Mouse (Mus musculus): Measurements from ENCODE around the gene Gpr63.
A peak's percentile ranks its signal among the peaks of the same experiment; 100 is the strongest.
"Not testable (repeated sequence)": the region's sequence is repeated elsewhere in the genome, so short reads cannot be mapped to it uniquely, and the experiment has no call there.

The Gpr63 gene

GRCm38 (mm10) chr4:24966299-24966991 is at the start of gene Gpr63:
Gene Gpr63, plus strand, starts transcription at chr4:24966407.
- peak; percentile 95 for DNase-seq

DNA sequence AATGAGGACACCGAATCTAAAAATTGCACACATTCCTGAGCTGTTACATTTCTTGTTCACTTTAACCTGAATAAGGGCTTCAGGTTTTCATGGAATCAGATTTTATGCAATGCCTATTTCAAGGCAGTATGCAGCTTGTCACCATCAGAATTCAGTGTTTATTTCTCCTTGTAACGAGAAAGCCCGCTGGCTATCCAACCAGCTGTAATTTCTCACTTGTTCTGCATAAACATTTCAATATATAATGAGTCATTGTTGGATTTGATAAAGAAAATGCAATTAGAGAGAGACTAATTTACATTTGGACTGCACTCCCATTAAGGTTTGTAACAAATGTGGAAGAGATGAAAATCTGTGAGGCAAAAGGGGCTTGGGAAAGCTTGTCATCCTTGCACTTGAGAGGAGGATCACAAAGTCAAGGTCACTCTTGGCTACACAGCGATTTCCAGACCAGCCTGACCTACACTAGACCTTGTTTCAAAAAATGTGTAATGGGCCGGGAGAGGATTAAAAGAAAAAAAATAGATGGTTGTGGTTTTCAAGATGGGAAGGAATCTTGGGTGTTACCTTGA is 46.1 kb upstream of the Gpr63 start:
- no peak for DNase-seq

GRCm38 (mm10) chr4:24924726-24925125 is 41.5 kb upstream of the Gpr63 start:
- no peak for DNase-seq

DNA sequence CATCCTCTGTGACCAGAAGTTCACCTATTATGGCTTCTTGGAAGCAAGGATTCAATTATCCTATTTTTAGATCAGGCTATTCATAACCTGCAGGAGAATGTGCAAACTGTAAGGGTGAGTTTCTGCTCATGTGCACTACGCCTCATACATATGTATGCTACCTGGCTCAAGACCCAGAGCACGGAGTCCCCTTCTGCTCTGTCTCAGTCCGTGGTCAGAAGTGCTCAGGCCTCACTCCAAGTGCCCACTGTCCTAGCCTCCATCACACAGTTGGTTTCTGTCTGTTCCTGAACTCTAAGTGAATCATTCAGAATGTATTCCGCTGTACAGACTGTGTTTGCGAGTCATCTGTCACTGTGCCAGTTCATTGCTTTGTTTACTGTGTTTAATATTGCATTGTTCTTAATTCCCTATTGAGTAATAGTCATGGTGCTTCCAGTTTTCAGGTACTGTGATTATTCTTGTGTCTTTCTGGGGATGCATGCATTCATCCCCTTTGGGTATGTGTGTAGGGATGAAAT is 37.9 kb upstream of the Gpr63 start:
- no peak for DNase-seq

DNA sequence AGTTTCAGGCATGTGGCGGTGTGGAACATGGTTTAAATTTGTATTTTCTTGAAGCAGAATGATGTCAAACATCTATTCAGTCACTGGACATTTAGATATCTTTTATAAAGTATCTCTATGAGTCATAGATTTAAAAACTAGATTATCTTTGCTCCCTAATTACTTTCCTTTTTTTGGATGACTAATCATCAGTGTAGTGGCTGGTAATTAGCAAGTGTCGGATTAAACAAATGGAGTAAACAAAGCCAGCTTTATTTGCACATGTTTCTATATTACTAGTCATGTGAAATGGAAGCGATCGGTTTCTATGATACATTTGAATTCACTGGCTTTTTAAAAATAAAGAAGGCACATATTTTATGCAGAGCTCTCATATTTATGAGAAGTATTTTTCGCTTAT is 37.3 kb upstream of the Gpr63 start:
- DNase-seq, result no peak

- no peak for DNase-seq
These were observed 23.3 kb upstream of the Gpr63 start for GRCm38 (mm10) chr4:24942728-24943424.

DNA sequence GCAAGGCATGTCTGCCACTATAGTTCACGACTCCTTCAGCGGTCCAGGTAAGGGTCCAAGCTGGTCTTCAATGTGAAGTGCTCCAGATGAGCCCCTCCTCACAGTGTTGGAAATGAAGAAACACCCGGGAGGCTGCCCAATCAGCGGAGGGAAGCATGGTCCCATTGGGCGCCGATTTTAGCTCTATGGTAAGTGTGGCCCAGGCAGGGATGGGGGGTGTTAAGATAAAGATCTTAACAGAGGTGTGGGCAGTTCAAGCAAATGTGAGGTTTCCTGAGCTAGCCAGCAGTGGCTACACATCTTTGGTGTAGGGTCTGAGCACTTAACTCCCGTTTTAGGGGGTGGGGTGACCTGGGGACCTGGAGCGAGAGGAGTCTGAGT is 299 bp upstream of the Gpr63 start:
- no peak for DNase-seq

GRCm38 (mm10) chr4:24967251-24967650 is 1.0 kb downstream of the Gpr63 start:
- no peak for DNase-seq

DNA sequence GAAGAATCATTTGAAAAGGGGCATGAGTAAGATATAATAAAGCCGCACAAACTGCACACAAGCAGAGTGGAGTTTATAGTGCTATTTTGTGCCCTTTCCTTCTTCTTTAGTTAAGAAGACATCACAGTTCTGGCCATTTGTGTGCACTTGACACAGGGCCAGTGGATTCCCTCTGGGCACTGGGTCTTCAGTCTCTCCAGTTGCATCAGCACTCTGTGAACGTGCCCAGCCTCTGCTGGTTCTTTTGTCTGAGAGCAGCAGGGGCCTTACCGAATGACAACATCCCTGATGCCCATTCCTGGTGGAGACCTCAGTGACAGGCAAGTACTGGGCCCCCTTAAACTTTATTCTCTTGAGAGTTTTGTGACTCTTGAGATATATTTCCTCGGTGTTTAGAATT is 12.4 kb downstream of the Gpr63 start:
- no peak for DNase-seq

- no peak for DNase-seq
These were observed 19.4 kb downstream of the Gpr63 start for GRCm38 (mm10) chr4:24985612-24986011.

- no peak for DNase-seq
These were observed 25.3 kb downstream of the Gpr63 start for GRCm38 (mm10) chr4:24991475-24991874.

- not testable (repeated sequence) for DNase-seq
These were observed 43.1 kb downstream of the Gpr63 start for GRCm38 (mm10) chr4:25009328-25009727.

- DNase-seq, result no peak
These were observed 45.6 kb downstream of the Gpr63 start for GRCm38 (mm10) chr4:25011780-25012179.

DNA sequence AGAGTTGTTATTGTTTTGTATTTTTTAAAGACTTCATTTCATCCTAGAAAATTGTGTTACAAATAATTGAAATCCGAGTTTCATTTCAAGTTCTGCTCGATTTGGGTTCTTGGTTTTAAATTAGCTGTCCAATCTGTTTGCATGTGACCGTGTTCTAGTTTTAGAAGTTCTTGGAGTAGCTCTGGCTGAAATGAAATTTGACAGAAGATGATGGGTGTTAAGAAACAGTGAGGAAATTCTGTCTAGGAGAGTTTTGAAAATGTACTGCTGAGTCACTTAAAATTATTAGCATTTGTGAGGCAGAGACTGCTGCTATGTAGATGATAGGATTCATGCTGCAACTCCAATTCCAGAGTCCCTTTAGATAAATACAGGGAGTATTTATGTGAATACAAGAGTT is 46.5 kb downstream of the Gpr63 start:
- DNase-seq, result no peak

DNA sequence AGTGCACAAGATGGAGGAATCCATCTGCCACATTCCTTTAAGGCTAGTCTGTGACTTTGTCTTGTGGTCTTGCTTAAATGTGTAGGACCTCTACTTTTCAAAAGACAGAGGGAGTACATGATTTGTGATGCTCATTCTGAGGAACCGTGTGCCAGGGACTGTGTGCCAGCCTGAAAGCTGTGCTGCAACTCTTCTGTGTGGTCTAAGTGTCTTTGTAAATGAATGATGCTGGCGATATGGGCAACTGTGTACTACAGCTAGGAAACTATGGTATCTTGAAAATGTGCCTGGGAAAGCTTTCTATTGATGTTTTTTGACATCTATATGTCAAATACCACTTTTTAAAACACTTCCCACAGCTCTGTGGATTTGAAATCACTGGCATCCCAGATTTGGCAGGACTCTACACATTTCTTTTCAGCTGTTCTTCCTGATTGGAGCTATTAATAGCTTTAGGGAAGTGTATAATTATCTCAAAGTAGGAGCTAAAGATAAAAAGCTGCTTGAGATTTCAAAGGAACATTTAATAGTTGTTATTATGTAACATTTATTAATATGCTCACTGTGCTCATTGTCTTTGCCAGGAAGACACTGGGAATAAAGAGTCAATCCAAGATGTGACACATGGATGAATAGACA is 48.9 kb downstream of the Gpr63 start:
- DNase-seq, result no peak

DNA sequence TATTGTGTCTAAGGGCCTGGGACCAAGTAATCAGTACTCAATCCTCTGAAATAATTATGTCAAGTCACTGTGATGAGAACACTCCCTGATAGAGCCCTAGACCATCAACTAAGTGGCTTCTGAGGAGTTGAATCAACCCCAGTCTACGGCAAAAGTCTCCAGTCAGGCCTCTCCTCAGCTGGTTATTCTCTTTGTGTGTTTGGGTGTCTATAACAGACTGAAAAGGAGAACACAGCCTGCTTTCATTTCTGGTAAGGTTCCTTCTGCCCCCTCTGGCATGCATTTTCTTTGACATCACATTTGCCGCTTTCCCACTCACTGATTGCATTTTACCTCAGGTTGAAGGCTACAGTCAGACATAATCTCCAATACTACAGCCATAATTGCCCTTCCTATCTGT is 62.0 kb downstream of the Gpr63 start:
- DNase-seq, result no peak

GRCm38 (mm10) chr4:25028752-25029151 is 62.5 kb downstream of the Gpr63 start:
- no peak for DNase-seq

GRCm38 (mm10) chr4:25029875-25030274 is 63.7 kb downstream of the Gpr63 start:
- no peak for DNase-seq

GRCm38 (mm10) chr4:25035158-25035791 is 69.1 kb downstream of the Gpr63 start:
- DNase-seq, result no peak

DNA sequence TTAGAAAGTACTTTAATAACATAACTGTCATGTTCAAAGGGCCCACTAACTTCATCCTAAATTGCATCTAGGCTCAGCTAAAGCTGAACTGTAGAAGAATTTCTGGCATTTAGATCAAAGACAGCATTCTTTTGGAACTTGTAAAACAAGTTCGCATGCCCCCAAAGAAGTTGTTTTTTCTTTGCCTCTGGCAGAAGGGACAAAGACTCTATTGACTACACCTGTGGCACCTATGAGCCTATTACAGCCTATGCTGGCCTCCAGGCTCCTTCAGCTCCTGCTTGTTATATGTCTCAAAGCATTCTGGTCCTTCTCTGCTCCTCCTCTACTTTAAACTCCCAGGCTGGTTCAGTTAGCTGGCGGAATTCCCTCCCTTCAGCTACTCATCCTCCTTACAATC is 69.6 kb downstream of the Gpr63 start:
- no peak for DNase-seq

DNA sequence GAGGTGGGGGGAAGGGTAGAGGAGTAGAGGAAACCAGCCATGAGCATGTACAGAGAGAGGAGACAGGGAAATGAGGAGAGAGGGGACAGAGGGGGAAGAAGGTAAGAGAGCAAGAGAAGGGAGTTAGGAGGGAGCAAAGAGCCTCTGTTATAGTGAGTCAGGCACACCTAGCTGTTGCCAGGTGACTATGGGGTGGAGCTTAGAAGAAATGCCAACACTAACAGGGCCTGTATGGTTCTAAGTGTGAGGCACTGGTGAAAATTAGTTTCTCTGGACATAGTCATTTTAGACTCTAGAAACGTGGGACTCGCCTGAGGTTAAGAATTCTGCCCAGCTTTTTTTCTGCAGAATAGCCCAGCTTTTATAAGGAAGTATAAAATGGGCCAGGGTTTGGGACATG is 71.1 kb downstream of the Gpr63 start:
- no peak for DNase-seq

GRCm38 (mm10) chr4:25055541-25055940 is 89.3 kb downstream of the Gpr63 start:
- DNase-seq, result not testable (repeated sequence)
